Mouse (Mus musculus): ENCODE measurements around the gene Mgrn1.

The Mgrn1 gene

DNA sequence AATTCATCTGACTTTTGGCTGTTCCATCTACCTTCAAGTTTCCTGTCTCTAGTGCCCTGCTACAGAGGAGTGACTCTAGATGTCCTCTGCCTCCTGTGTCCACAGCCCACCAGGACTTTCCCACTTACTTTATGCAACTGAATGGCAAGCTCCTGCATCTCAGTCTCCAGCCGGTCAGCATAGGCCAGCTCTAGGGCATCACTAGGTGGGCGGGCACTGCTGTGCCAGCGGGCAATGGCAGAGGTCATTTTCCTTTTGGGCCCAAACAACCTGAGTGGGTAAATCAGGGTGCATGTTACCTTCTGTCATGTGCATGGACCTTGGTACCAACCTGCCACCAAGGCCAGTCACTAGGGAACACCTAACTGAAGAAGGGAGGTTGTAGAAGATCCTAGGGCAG lies 57.4 kb downstream of the Mgrn1 start:
- no peak for DNase-seq

DNA sequence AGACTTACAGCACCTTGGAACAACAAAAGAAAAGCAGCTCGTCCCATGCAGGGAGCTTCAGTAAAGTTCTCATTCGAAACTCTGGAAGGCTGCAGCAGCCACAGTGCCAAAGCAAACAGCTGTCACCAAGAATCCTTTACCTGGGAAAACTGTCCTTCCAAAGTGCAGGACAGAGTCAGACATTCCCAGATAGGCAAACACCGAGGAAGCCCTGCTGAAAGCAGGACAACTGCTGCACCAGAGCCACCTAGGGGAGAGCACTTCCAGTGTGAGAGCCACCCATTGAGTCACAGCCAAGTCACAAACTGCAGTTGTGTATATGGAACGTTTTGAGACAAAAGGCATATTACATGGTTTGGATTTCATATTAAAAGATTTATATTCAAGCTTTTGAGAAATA lies 59.4 kb downstream of the Mgrn1 start:
- DNase-seq, result no peak

- DNase-seq, result peak; percentile 60
Observed at GRCm38 (mm10) chr16:4946155-4946554, 60.1 kb downstream of the Mgrn1 start.

- DNase-seq, result no peak
Observed at GRCm38 (mm10) chr16:4947378-4947777, 61.3 kb downstream of the Mgrn1 start.

DNA sequence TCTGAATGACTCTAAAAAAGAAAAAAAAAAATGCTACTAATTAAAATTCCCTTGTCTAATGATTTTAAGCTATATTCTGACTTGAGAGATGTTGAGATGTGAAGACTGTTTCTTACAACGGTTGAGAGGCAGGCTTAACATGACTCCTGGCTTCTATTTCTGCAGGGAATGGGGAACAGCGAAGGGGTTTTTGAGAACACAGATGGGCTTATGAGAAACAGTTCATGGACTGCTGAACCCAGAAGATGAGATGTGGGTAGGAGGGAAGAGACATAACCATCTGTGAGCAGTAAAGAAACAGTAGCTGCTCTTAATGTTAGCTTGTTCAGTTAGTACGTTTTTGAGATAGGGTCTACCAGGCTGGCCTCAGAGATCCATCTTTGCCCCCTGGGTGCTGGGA lies 70.6 kb downstream of the Mgrn1 start:
- DNase-seq, result no peak

GRCm38 (mm10) chr16:4957446-4957845 lies 71.4 kb downstream of the Mgrn1 start:
- DNase-seq, result no peak

DNA sequence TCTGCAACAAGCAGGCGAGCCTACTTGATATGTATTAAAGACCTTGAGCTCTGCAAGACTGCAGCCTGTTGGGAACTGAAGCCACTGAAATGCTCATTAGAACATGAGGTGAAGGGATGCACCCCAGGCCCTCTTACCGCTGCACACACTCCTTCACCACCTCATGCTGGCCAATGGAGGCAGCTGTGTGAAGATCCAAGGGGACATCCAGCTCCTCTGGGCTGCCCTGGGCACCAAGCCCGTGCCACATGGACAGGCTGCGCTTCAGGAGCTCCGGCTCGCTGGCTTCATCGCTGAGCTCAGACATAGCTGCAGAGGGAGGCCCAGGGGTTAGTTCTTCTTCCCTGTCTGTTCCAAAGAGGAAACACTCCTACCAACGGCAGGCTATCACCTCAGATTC lies 74.2 kb downstream of the Mgrn1 start:
- DNase-seq, result no peak

DNA sequence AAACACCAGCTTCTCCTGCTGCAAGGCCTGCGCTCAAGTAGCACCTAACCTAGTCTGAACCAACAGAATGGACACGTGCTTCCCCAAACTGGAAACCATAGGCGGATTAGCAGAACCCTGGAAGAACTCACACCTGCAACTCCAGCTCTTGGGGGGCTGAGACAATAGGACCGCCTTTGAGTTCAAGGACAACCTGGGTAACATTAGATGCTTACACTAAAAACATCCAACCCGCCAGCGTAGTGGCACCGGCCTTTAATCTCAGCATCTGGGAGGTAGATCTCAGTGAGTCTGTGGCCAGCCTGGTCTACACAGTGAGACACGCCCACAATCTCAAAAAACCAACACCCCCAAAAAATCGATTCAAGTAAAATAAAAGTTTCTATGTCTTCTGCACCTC lies 77.3 kb downstream of the Mgrn1 start:
- no peak for DNase-seq

- peak; percentile 99 for DNase-seq
Observed at GRCm38 (mm10) chr16:4963797-4964709, 78.0 kb downstream of the Mgrn1 start, which contains the start of gene Anks3. Gene Anks3, minus strand, starts transcription at chr16:4964205.

GRCm38 (mm10) chr16:4964731-4965391 lies 78.8 kb downstream of the Mgrn1 start:
- no peak for DNase-seq

DNA sequence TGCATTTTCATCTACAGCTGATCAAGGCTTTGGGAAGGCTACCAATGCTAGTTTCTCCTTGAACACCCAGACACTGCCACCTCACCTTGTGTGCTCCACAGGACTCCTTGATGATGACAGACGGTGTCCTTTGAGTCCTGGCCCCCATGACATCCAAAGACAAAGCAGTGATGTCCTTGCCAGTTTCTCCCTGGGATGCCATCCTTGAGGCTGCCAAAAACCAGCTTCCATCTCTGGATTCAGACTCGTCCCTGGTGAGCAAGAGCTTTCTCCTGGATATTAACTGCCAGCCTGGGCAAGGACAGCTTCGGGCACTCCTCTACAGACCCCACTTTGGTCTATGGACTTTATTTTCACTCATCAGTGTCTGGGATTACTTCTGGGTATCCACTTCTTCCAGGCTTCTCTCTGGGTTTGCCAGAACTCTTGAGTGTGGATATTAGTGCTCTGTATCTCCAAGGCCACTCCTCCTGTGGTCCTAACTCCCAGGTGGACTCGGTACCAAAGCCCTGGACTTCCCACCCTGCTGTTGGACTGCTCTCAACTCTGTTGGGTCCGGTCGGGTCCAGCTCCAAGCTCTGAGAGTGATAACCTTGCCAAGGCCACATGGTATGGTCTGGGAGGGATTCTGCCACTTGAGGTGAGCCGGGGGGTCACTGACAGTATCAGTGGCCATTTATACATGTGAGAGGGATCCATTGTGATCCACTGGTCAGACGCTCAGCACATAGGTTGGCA lies 79.5 kb downstream of the Mgrn1 start:
- DNase-seq, result no peak

- no peak for DNase-seq
Observed at GRCm38 (mm10) chr16:4968426-4968825, 82.4 kb downstream of the Mgrn1 start.

- DNase-seq, result no peak
Observed at GRCm38 (mm10) chr16:4969055-4969843, 83.2 kb downstream of the Mgrn1 start.

DNA sequence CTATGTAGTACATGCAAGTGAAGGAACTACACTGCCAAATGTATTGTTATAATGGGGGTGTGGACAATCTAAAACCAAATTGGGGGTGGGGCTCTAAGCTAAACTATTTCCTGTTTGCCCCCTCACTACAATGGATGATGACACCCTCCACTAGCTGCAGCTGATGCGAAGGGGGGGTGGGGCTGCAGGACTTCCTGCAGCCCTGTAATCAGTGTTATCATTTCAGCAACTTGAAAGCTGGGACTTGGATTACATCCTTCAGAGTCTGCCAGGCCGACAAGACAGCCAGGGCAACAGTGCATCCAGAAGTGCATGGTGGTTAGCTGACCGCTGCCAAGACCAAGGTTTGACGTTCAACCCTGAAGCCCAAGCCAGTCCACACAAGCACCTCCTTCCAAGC lies 85.6 kb downstream of the Mgrn1 start:
- no peak for DNase-seq

DNA sequence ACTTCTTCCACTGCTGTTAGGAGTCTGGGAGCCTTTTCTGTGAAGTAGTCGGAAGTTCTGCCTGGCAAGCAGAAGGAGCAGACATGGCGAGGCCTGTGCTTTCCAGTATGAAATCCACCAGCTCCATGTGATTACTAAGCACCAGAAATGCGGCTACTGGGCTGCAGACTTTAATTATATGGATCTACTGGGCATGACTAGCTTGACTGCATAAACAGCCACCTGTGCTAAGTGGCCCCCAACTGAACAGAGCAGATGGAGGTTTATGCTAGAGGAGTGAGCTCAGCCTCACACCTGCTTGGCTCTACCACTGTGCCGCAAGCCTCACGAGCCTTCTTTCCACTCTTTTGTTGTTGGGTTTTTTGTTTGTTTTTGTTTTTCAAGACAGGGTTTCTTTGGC lies 88.5 kb downstream of the Mgrn1 start:
- no peak for DNase-seq

- DNase-seq, result no peak
Observed at GRCm38 (mm10) chr16:4976180-4976579, 90.1 kb downstream of the Mgrn1 start.

DNA sequence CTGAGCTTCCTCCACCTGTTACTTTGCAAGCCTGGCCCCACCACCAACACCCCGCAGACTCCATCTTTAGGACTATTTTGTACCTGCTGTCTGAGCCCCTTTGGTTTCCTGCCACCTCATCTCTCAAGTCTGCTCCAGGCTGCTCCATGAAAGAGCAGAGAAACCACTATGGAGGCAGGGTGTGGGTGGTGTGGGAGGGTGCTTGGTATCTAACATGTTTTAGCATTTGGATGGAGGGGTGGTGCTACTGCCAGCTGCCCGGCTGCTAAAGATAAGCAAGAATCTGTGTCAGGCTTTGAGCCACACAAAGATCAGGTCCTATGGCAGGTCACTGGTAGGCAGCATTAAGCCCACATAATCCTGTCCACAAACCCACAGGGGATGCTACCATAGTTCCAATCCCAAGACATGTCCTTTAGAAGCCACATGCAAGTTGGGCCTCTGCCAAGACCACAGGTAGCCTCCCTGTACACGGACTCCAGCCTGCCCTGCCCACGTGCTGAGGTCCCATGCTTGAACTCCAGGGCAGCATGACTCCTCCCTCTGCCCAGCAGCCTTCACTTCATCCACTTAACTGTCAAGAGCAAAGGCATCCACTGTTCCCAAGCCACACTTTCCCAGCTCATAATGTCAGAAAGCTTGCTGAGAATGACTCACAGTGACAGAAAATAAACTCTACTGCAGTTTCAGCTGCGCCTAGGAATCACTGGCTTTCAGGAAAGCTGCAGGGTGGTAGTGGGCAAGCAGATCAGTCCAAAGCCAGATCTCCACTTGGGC lies 92.4 kb downstream of the Mgrn1 start:
- DNase-seq, result peak; percentile 36

- DNase-seq, result peak; percentile 30
Observed at GRCm38 (mm10) chr16:4979755-4980380, 93.8 kb downstream of the Mgrn1 start.

DNA sequence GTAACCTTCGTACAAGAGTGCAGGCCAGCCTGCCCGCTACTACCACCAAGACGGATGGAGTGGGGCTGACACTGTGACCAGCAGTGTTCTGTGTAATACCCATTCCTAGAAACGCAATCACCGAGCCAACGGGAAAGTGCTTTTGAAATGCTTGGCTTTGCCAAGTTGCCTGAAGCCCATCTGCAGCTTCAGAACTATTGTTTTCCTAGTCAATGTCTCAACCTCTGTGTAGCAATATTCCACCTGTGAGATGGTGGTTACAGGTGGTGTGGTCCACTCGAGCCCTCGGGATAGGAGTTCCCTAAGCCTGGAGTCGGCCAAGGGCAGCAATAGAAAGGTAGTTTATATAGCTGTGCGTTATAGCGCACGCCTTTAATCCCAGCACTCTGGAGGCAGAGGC lies 98.7 kb downstream of the Mgrn1 start:
- no peak for DNase-seq

All from kidney, adult 11 months (tissue).